13 mouse cellular contexts compared by ENCODE assay signal in genomic region chr5:32153791-32154490, GRCm38 (mm10). TPM values are rescaled to one million over a fixed set of nuclear protein-coding genes. Genes with fewer than 3 reads are reported as not detected.
A peak's percentile ranks its signal among the peaks of the same experiment; 100 is the strongest.
DNase-seq lines count a peak whose midpoint lies in the region; ATAC-seq lines count a peak whose summit lies in the region.
"Had no signal": no experiment of that assay in that cellular context is flagged by ENCODE, and none has a peak within 500 bp of the region (broad histone marks: within the 10 kb centered on the region; RNA-seq: fewer than 3 reads in every experiment).

No protein-coding gene starts in this region.

- H3K9me3 ChIP-seq in hindbrain, embryonic 10.5 days = no peaks in the 10 kb centered on the region
- H3K9me3 ChIP-seq in midbrain, embryonic 15.5 days = no peaks in the 10 kb centered on the region
- H3K9me3 ChIP-seq: limb, embryonic 15.5 days had no signal

- ATAC-seq in midbrain, embryonic 15.5 days (replicated peaks) = 0 out of 2 replicates have a peak, but pooled peaks have one; percentile 17

- peak overlapping the region; percentile 81 for H3K27ac ChIP-seq in hindbrain, embryonic 10.5 days
- H3K27ac ChIP-seq in midbrain, embryonic 15.5 days = no peak overlapping the region
- H3K27ac ChIP-seq: limb, embryonic 15.5 days had no signal

- H3K4me3 ChIP-seq in hindbrain, embryonic 10.5 days = peak overlapping the region; percentile 40
- peak overlapping the region; percentile 14 for H3K4me3 ChIP-seq in midbrain, embryonic 15.5 days
- H3K4me3 ChIP-seq: limb, embryonic 15.5 days had no signal

- peaks cover 47% of the 10 kb centered on the region for H3K27me3 ChIP-seq in hindbrain, embryonic 10.5 days (ENCODE audit: insufficient read depth, poor library complexity, severe bottlenecking)
- H3K27me3 ChIP-seq in midbrain, embryonic 15.5 days (replicated peaks) = 0 out of 2 replicates have a peak, but pooled peaks cover 6% of the 10 kb centered on the region
- H3K27me3 ChIP-seq: limb, embryonic 15.5 days had no signal

- H3K4me1 ChIP-seq in hindbrain, embryonic 10.5 days (replicated peaks) = peaks cover 50% of the 10 kb centered on the region
- H3K4me1 ChIP-seq in midbrain, embryonic 15.5 days = peaks cover 9% of the 10 kb centered on the region; the same call in 1 of the 2 replicates

- H3K9ac ChIP-seq in midbrain, embryonic 15.5 days = no peak overlapping the region
- H3K9ac ChIP-seq: limb, embryonic 15.5 days had no signal

- peak overlapping the region; percentile 43 for H3K4me2 ChIP-seq in midbrain, embryonic 15.5 days
- H3K4me2 ChIP-seq: limb, embryonic 15.5 days had no signal

- DNase-seq in cerebellum, adult 11-12 months = peak; percentile 27
- DNase-seq in cerebellum, postnatal 4 days (ENCODE audit: low spot score in 2 of 2) = no peak
- DNase-seq in cerebellum, adult 9-10 months = peak; percentile 32
- no peak for DNase-seq in hindbrain, embryonic 10.5 days (ENCODE audit: low spot score)
- no peak for DNase-seq in retina, postnatal 1 day
- no peak for DNase-seq in spleen, adult 18-20 months
- no peak for DNase-seq in testis, postnatal 10 days (ENCODE audit: low spot score)
- DNase-seq: gastrocnemius, postnatal 25 days; kidney, adult 8-10 months; layer of hippocampus, postnatal 36 days; right cerebral cortex, adult 18-20 months had no signal

- no peaks in the 10 kb centered on the region for H3K36me3 ChIP-seq in hindbrain, embryonic 10.5 days
- no peaks in the 10 kb centered on the region for H3K36me3 ChIP-seq in midbrain, embryonic 15.5 days (replicated peaks)

- WGBS in hindbrain, embryonic 10.5 days = 62% methylated on average over 17 of the region's 17 CpGs
- 58% methylated on average over 17 of the region's 17 CpGs for WGBS in midbrain, embryonic 15.5 days

RNA-seq across cellular contexts. Expression of gene Fosl2, which starts 18.3 kb away (rescaled TPM):
- polyA plus RNA-seq in hindbrain, embryonic 10.5 days (2016; fragmentation: Nextera tagmentation; extraction: Ambion mirVana) = 0.42 and 0.55 TPM in 2 replicates
- 0.41 and 0.54 TPM in 2 replicates for polyA plus RNA-seq in midbrain, embryonic 15.5 days (2015; fragmentation: Nextera tagmentation; extraction: Ambion mirVana)

Comparison
In these comparisons a context has a peak if more than half of its experiments do, and no peak if none do; other contexts are left out.
1. DNase-seq: peak in cerebellum, adult 11-12 months (single experiment) and cerebellum, adult 9-10 months (single experiment); none in cerebellum, postnatal 4 days (0 of 2), hindbrain, embryonic 10.5 days (single experiment), retina, postnatal 1 day (single experiment), spleen, adult 18-20 months (0 of 2) and testis, postnatal 10 days (single experiment).